Mouse (Mus musculus): ENCODE data around the gene Neo1. TPM values are rescaled to one million over a fixed set of nuclear protein-coding genes. Genes with fewer than 3 reads are reported as not detected.

The Neo1 gene
- total RNA-seq (2021) = 10 to 100 TPM; 70.1 to 72.7 TPM
- long read RNA-seq, experiment 1, full-length matches to known transcripts = 2 of 17 reads
- long read RNA-seq, experiment 1, partial matches to known transcripts = 6 of 17 reads
- long read RNA-seq, experiment 1, other reads (novel, unspliced or antisense) = 9 of 17 reads
- long read RNA-seq, experiment 2, partial matches to known transcripts = 2 of 12 reads
- long read RNA-seq, experiment 2, other reads (novel, unspliced or antisense) = 9 of 12 reads

- peak; percentile 90 to 94 for DNase-seq (ENCODE audit: low spot score in 2 of 2)
Observed at GRCm38 (mm10) chr9:59036159-59036731, at the start of gene Neo1. TSS of gene Neo1 (minus strand) at chr9:59036441.

DNA sequence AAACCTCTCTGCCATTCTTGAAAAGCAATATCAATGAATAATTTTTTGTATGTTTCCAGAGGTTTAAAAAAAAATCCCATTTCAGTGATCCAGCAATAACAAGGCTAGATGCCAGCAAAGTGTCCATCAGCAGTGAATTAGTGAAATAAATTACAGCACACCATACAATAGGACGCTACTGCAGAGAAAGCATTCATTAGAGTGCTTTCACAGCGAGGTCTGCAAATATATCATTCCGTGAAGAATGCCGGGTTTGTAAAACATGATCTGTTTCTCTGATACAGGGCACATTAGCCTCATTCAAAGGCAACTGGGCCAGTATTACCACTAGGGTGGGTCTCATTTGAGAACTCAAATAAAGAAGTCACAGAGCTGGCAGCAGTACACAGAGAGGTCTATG, 39.4 kb upstream of the Neo1 start:
- DNase-seq (ENCODE audit: low spot score in 2 of 2) = no peak

- DNase-seq (ENCODE audit: low spot score in 2 of 2) = no peak
Observed at GRCm38 (mm10) chr9:59073887-59074286, 37.6 kb upstream of the Neo1 start.

- DNase-seq (ENCODE audit: low spot score in 2 of 2) = no peak
Observed at GRCm38 (mm10) chr9:59072076-59072777, 36.0 kb upstream of the Neo1 start.

DNA sequence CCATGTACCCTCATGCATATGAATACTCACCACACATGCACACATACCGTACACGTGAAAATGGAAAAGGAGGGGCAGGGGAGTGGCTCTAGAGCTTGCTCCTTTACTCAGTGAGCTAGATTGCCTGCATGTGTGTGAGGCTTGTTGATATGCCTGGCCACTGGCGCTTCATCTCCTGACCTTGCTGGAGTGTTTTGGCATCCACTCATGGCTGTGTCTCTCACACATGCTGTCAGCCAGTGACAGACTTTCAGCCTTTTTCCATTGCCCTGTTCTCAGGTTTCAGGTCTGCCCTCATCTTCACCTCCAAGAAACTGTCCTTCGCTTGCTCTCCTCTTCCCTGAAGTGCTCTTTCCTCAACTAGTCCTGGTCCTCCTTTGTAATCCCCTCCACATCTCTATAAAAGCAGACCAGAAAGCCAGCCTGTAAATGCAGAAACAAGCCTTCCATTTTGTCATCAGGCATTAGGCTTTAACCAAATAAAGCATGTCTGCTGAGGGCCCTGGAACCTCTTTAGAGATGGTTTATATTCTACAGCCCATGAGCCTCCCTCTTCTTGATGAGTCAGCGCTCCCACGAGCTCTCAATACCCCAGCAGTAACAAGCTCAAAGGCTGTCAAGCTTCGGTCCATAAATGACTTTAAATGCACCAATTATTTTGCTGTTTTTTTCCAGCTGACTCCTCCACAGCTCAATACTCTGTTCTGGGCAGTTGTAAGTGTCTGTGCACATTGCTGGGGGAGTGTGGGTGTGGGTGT, 35.2 kb upstream of the Neo1 start:
- peak in 1 of 2 experiments; percentile 19 for DNase-seq (ENCODE audit: low spot score in 2 of 2)

- DNase-seq (ENCODE audit: low spot score in 2 of 2) = no peak
Observed at GRCm38 (mm10) chr9:59070216-59070615, 34.0 kb upstream of the Neo1 start.

GRCm38 (mm10) chr9:59065616-59066301, 29.5 kb upstream of the Neo1 start:
- DNase-seq (ENCODE audit: low spot score in 2 of 2) = no peak

DNA sequence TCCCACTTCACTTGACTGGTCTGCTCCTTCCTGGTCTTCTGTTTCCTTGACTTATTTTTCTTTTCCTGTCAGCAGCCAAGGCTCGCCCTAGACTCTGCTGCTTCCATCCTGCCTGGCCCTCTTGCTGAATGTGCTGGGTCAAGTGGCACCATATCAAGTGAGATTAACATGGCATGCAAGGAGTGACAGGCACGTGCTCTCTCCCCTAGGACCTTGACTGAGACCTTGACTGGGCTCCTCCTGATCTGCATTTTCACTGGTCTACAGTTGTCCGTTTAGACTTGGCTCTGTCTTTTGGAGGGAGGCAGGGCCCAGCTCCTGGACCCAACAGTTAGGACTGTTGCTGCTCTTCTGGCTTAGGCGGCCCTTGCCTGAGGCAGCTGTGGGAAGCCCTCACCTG, 26.2 kb upstream of the Neo1 start:
- no peak for DNase-seq (ENCODE audit: low spot score in 2 of 2)

DNA sequence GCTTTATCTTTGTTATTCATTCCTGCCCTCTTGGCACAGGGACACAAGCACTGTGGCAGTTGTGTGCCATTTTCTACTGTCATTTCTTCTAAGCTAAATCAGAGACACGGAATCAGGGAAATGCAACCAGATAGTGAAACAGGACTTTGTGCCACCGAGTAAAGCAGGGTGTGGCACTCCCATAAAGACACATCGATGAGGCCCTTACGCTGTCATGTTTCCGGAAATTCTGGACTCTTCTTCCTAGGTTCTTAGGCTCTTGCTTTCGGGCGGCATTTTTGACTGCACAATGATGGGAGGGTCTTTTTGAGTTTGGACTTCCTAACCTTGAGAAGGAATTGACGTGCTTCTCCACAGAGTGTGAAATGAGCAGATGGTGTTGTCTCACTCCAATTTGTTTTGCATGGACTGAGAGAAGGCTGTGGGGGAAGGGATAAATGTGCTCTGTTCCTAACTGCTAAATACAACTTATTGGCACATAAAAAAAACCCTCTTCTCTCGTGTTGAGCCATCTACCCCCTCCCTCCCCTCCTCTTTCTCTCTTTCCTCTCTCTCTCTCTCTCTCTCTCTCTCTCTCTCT, 23.9 kb upstream of the Neo1 start:
- no peak for DNase-seq (ENCODE audit: low spot score in 2 of 2)

GRCm38 (mm10) chr9:59059158-59059557, 22.9 kb upstream of the Neo1 start:
- no peak for DNase-seq (ENCODE audit: low spot score in 2 of 2)

DNA sequence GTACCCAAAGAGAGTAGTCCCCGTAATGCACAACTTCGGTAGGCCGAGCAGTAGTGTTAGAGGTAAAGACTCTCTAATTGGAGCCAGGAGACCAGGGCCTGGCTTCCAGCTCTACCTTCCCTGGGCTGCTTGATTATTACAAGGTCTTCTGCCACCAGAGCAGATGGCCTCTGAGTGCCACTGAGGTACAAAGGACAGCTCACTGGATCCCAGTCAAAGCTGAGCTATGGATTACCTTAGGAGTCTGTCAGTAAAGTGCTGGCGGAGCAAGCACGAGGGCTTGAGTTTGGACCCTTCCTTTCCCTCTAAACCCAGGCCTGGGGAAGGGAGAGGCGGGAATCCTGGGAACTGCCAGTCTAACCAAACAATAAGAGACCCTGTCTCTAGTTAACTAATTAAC, 21.8 kb upstream of the Neo1 start:
- DNase-seq (ENCODE audit: low spot score in 2 of 2) = no peak

- DNase-seq (ENCODE audit: low spot score in 2 of 2) = no peak
Observed at GRCm38 (mm10) chr9:59056281-59056680, 20.0 kb upstream of the Neo1 start.

- DNase-seq (ENCODE audit: low spot score in 2 of 2) = no peak
Observed at GRCm38 (mm10) chr9:59041805-59042204, 5.6 kb upstream of the Neo1 start.

GRCm38 (mm10) chr9:59036732-59037341, 596 bp upstream of the Neo1 start:
- DNase-seq (ENCODE audit: low spot score in 2 of 2) = no peak

DNA sequence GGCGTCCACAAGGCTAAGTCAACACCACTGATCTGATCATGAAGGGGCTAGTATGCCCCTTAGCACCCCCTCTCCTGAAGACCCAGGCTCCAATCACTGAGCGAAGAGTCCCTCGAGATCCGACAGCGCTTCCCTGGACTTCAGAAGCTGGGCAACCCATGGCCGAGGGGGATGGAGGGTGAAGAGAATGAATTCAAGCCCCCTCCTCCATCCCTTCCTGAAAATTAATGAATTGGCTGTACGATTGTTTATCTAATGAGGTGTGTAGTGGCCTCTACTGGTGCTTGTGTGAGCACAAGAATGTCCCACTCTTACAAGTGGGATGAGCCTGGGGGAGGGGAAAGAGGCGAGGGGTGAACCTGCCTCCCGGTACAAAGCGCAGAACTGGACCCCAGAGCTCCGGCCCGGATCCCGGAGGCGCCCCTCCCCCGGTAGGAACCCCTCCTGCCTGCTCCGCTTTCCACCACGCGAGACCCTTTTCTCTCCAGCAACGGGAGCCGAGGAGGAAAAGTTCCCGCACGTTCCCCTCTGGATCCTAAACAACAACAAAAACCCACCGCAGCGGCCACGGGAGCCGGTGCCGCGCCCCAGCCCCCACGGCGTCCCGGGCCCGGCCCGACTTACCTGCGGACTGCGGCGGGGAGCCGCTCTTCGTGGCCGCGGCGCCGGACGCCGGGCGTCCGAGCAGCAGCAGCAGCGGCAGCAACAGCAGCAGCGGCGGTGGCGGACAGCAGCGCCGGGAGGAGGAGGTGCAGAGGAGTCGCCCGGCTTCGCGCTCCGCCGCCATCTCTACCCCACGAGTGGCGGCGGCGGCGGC, 691 bp downstream of the Neo1 start:
- peak; percentile 9 to 17 for DNase-seq (ENCODE audit: low spot score in 2 of 2)

- no peak for DNase-seq (ENCODE audit: low spot score in 2 of 2)
Observed at GRCm38 (mm10) chr9:59034836-59035235, 1.4 kb downstream of the Neo1 start.

- no peak for DNase-seq (ENCODE audit: low spot score in 2 of 2)
Observed at GRCm38 (mm10) chr9:59033492-59033891, 2.7 kb downstream of the Neo1 start.

DNA sequence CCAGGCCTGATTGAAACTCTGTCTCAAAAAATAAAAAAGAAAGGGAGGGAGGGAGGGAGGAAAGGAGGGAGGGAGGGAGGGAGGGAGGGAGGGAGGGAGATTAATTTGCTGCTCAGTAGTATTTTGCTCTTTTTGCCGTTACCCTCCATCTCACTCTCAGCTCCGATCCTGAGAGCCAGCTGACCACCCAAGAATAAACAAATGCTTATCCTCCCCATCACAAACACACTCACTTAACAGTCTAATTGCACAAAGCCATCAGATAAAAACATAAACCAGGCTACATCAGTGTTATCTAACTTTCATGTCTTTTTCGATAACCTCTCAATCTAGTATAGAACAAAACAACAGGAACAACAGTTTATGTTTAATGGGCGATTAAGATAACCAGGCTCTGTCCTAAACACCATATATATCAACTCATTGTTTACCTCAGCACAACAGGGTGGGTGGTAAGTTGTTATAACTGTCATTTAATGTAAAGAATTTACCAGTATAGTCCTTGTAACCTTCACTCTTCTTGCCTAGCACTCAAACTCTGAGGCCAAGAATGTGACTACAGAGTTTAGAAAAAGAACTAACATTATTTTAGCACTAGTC, 11.9 kb downstream of the Neo1 start:
- no peak for DNase-seq (ENCODE audit: low spot score in 2 of 2)

GRCm38 (mm10) chr9:59016060-59016719, 20.1 kb downstream of the Neo1 start:
- no peak for DNase-seq (ENCODE audit: low spot score in 2 of 2)
